Mouse (Mus musculus) liver, embryonic 16.5 days (tissue): Measurements from ENCODE around the gene Tfam. TPM values are rescaled to one million over a fixed set of nuclear protein-coding genes. Genes with fewer than 3 reads are reported as not detected.

ENCODE experiments used
- ATAC-seq: fragments of 200-750 bp; cut with Nextera tagmentation; 2 replicates; pipeline ENCODE4 v1.8.0; 2017; ENCODE audit warnings: low read depth, mild to moderate bottlenecking, moderate number of reproducible peaks, moderate library complexity
- H3K27ac ChIP-seq: fragments of 300-500 bp; sonication (generic); 2 replicates; pipeline ENCODE4 v1.5.1; 2014; ENCODE audit warnings: mild to moderate bottlenecking, low read length
- H3K27me3 ChIP-seq: fragments of 300-500 bp; sonication (generic); 2 replicates; pipeline ENCODE4 v1.6.1; 2014; ENCODE audit warnings: low read depth, low read length, mixed read lengths; ENCODE audit not compliant: control insufficient read depth, insufficient read depth
- H3K36me3 ChIP-seq: fragments of 300-500 bp; sonication (generic); 2 replicates; pipeline ENCODE4 v1.6.1; 2014; ENCODE audit warnings: mild to moderate bottlenecking; ENCODE audit not compliant: control insufficient read depth, insufficient read depth
- H3K4me1 ChIP-seq: fragments of 300-500 bp; sonication (generic); 2 replicates; pipeline ENCODE4 v1.6.1; 2014; ENCODE audit warnings: low read depth, low read length, mixed read lengths; ENCODE audit not compliant: control insufficient read depth
- H3K4me2 ChIP-seq: fragments of 300-500 bp; sonication (generic); 2 replicates; pipeline ENCODE4 v1.6.1; 2014; ENCODE audit warnings: low read depth, low read length, mixed read lengths
- H3K4me3 ChIP-seq: fragments of 300-500 bp; sonication (generic); 2 replicates; pipeline ENCODE4 v1.5.1; 2014; ENCODE audit warnings: low read depth, mild to moderate bottlenecking, low read length
- H3K9ac ChIP-seq: fragments of 300-500 bp; sonication (generic); 2 replicates; pipeline ENCODE4 v1.6.1; 2014; ENCODE audit warnings: low read depth, low read length
- H3K9me3 ChIP-seq: fragments of 300-500 bp; sonication (generic); replicated peaks from 2 replicates; pipeline ENCODE4 v1.6.1; 2016; ENCODE audit warnings: low read length; ENCODE audit not compliant: control insufficient read depth
- WGBS: fragments of 180-500 bp; shearing (Covaris S2); extraction: QIAGEN DNeasy Blood & Tissue Kit; methylation state at CpG from one replicate; pipeline ENCODE4 v1.1.7; 2014; ENCODE audit not compliant: insufficient replicate concordance; 5-methylcytosine and 5-hydroxymethylcytosine counted together
- polyA plus RNA-seq: library from polyadenylated mRNA; unstranded; fragments of >200 nt; fragmentation: Nextera tagmentation; extraction: Ambion mirVana; gene quantifications from 2 replicates; pipeline ENCODE4 v1.2.1, GENCODE M21; 2015

Gene Tfam
- polyA plus RNA-seq, 1 experiment from 2014 or later, result 32.5 TPM

DNA sequence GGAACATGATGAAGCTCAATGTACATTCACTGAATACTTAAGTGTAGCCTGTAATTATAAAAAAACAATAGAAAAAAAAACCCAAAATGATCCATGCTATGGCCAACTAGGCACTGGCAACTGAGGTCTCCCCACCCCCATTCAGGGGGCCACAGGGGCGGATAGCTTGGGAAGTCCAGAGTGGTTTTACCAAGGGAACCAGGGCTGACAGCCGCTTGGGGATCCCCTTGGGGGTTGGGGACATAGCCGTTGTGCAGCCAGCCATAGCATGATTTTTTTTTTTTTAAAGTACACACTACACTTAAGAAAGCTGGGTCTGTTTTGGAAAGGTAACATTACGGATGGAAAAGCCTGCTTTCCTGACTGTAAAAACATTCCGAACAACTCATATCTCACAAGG, 20.9 kb upstream of the Tfam start:
- H3K27ac ChIP-seq, result no peak overlapping the region
- no peak overlapping the region for H3K4me3 ChIP-seq
- no peaks in the 10 kb centered on the region for H3K4me1 ChIP-seq
- no peaks in the 10 kb centered on the region for H3K36me3 ChIP-seq
- ATAC-seq, result no peak
- no peak overlapping the region for H3K4me2 ChIP-seq
- 71% methylated on average over 5 of the region's 5 CpGs for WGBS
- no peaks in the 10 kb centered on the region for H3K9me3 ChIP-seq
- no peak overlapping the region for H3K9ac ChIP-seq
- H3K27me3 ChIP-seq, result no peaks in the 10 kb centered on the region

- Histone ChIP-seq H3K9ac (no peak overlapping the region), H3K27ac (no peak overlapping the region), H3K4me2 (no peak overlapping the region), H3K4me3 (no peak overlapping the region), H3K9me3 (no peaks in the 10 kb centered on the region), H3K4me1 (no peaks in the 10 kb centered on the region), H3K36me3 (no peaks in the 10 kb centered on the region), H3K27me3 (no peaks in the 10 kb centered on the region)
- WGBS, result 68% methylated on average over 8 of the region's 8 CpGs
- ATAC-seq, result no peak
Measured at GRCm38 (mm10) chr10:71258516-71258915, 20.4 kb upstream of the Tfam start.

DNA sequence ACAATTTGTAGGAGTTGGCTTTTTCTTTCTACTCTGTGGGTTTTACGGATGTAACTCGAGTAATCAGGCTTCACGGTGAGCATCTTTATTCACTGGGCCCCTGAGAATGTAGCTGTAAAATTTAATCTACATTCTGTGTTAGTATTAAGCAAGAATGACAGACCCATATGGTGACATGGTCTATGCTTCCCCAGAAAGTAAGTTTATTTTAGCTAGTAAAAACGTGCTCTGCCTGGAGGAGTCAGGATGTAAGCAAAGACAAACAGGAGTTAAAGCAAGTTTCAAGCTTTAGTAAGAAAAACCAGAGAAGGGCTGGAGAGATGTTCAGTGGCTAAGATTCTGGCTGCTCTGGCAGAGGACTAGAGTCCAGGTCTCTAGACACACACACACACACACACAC, 15.1 kb upstream of the Tfam start:
- H3K36me3 ChIP-seq, result no peaks in the 10 kb centered on the region
- H3K4me2 ChIP-seq, result no peak overlapping the region
- no peak overlapping the region for H3K27ac ChIP-seq
- ATAC-seq, result no peak
- H3K4me1 ChIP-seq, result no peaks in the 10 kb centered on the region
- WGBS, result 72% methylated on average over 4 of the region's 4 CpGs
- H3K27me3 ChIP-seq, result no peaks in the 10 kb centered on the region
- H3K4me3 ChIP-seq, result no peak overlapping the region
- H3K9me3 ChIP-seq, result no peaks in the 10 kb centered on the region
- no peak overlapping the region for H3K9ac ChIP-seq

- Histone ChIP-seq H3K4me2 (no peak overlapping the region), H3K9me3 (no peaks in the 10 kb centered on the region), H3K36me3 (no peaks in the 10 kb centered on the region), H3K4me1 (no peaks in the 10 kb centered on the region), H3K4me3 (no peak overlapping the region), H3K27ac (no peak overlapping the region), H3K9ac (no peak overlapping the region), H3K27me3 (no peaks in the 10 kb centered on the region)
- 53% methylated on average over 5 of the region's 5 CpGs for WGBS
- ATAC-seq, result no peak
Measured at GRCm38 (mm10) chr10:71252421-71252820, 14.3 kb upstream of the Tfam start.

GRCm38 (mm10) chr10:71251846-71252245, 13.8 kb upstream of the Tfam start:
- Histone ChIP-seq H3K4me3 (no peak overlapping the region), H3K4me1 (no peaks in the 10 kb centered on the region), H3K27me3 (no peaks in the 10 kb centered on the region), H3K36me3 (no peaks in the 10 kb centered on the region), H3K9me3 (no peaks in the 10 kb centered on the region), H3K9ac (no peak overlapping the region), H3K27ac (no peak overlapping the region), H3K4me2 (no peak overlapping the region)
- no peak for ATAC-seq
- 69% methylated on average over 5 of the region's 5 CpGs for WGBS

GRCm38 (mm10) chr10:71251256-71251655, 13.2 kb upstream of the Tfam start:
- no peaks in the 10 kb centered on the region for H3K9me3 ChIP-seq
- 69% methylated on average over 5 of the region's 5 CpGs for WGBS
- no peaks in the 10 kb centered on the region for H3K36me3 ChIP-seq
- H3K9ac ChIP-seq, result no peak overlapping the region
- H3K27me3 ChIP-seq, result no peaks in the 10 kb centered on the region
- no peaks in the 10 kb centered on the region for H3K4me1 ChIP-seq
- no peak overlapping the region for H3K4me3 ChIP-seq
- H3K27ac ChIP-seq, result no peak overlapping the region
- no peak overlapping the region for H3K4me2 ChIP-seq
- no peak for ATAC-seq

DNA sequence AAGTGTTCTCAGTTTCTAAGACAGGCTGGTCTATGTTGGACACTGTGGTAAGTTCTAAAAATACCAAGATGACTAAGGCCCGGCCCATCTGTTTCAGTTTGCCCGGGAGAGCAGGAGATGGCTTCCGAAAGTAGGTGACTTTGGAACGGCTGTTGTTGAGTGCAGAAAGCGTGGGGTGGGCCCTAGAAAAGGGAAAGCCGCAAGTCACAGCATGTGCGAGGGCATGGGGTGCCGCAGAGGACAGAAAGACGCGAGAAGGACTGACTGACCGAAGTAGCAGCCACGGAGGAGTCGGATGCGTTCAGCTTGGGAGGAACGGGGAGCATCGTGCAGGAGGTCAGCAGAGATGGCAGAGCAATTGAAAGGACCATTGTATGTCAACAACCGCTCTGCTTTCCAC, 12.4 kb upstream of the Tfam start:
- Histone ChIP-seq H3K27ac (no peak overlapping the region), H3K9me3 (no peaks in the 10 kb centered on the region), H3K4me2 (no peak overlapping the region), H3K27me3 (no peaks in the 10 kb centered on the region), H3K4me3 (no peak overlapping the region), H3K4me1 (no peaks in the 10 kb centered on the region), H3K36me3 (no peaks in the 10 kb centered on the region), H3K9ac (no peak overlapping the region)
- ATAC-seq, result no peak
- WGBS, result 75% methylated on average over 17 of the region's 17 CpGs

DNA sequence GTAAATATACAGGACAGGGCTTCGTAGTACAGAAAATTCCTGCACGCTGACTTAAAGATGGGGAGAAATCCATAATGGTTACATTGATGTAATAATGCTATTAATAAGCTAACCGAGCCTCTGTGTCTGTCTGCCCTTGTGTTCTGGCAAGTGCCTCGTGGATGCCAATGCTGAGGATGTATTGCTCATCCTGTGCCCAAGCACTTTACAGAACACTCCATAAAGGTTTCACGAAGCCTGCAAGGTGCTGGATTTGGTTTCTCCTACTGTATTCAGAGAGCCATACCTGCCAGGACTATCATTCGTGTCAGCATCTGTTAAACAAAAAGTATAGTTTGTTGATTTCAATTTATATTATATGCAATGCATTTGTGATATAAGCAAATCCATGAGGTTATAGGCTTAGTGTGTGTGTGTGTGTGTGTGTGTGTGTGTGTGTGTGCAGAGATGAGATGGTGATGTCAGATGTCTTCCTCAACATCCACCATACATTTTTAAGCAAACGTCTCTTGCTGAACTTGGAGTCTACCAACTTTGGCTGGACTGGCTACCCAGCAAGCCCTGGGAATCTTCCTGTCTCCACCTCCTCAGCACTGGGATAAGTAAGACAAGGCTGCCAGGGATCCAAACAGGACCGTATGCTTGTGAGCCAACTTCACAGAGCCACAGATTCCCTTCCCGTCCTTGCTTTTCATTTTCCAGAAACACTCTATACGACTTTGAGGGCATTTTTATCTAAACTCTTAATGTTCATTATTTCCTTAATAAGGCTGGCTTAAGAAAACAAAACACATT, 11.2 kb upstream of the Tfam start:
- ATAC-seq, result no peak
- WGBS, result 61% methylated on average over 10 of the region's 10 CpGs
- Histone ChIP-seq H3K36me3 (no peaks in the 10 kb centered on the region), H3K27ac (no peak overlapping the region), H3K4me1 (no peaks in the 10 kb centered on the region), H3K4me2 (no peak overlapping the region), H3K4me3 (no peak overlapping the region), H3K9ac (no peak overlapping the region), H3K27me3 (no peaks in the 10 kb centered on the region), H3K9me3 (no peaks in the 10 kb centered on the region)

GRCm38 (mm10) chr10:71246956-71247355, 8.9 kb upstream of the Tfam start:
- no peaks in the 10 kb centered on the region for H3K27me3 ChIP-seq
- WGBS, result 16% methylated on average over 7 of the region's 7 CpGs
- no peak overlapping the region for H3K4me3 ChIP-seq

More at GRCm38 (mm10) chr10:71246956-71247355, 8.9 kb upstream of the Tfam start:
- no peak overlapping the region for H3K4me2 ChIP-seq
- no peaks in the 10 kb centered on the region for H3K9me3 ChIP-seq
- H3K9ac ChIP-seq, result no peak overlapping the region
- H3K27ac ChIP-seq, result no peak overlapping the region
- no peak for ATAC-seq
- no peaks in the 10 kb centered on the region for H3K4me1 ChIP-seq
- H3K36me3 ChIP-seq, result no peaks in the 10 kb centered on the region
